Mouse (Mus musculus) MEL (cell line): ENCODE measurements at regions not wholly inside any gene's neighbourhood (a gene's known extent, or its start where the extent isn't known, plus 50 kb on each side); places are given as distances from the start of the nearest gene placed in this dataset.

Experiments used
- DNase-seq: peaks from one replicate; pipeline ENCODE4 v3.0.0; 2011; ENCODE audit warnings: low read depth, low spot score
- H3K27ac ChIP-seq: 2 replicates; pipeline ENCODE4 v1.5.1; 2012; ENCODE audit warnings: low read depth, mild to moderate bottlenecking, control low read depth, low read length, moderate library complexity; ENCODE audit not compliant: control insufficient read depth
- H3K27me3 ChIP-seq, 2 experiments: fragments of 150-350 bp in 1 of 2; sonication (generic) in 1 of 2; 2 replicates each; pipeline ENCODE4 v1.6.1; 2012; ENCODE audit warnings: low read length in 2 of 2, mild to moderate bottlenecking in 2 of 2, improper control_type of control experiment in 1 of 2, moderate library complexity in 1 of 2; ENCODE audit not compliant: insufficient read depth in 2 of 2, control insufficient read depth in 1 of 2
- H3K36me3 ChIP-seq, 2 experiments: 2 replicates each; pipeline ENCODE4 v1.6.1; 2012 to 2014; ENCODE audit warnings: low read length in 2 of 2, improper control_type of control experiment in 1 of 2, inconsistent platforms in 1 of 2, mild to moderate bottlenecking in 1 of 2; ENCODE audit not compliant: insufficient read depth in 2 of 2, control insufficient read depth in 1 of 2
- H3K4me1 ChIP-seq, 2 experiments: fragments of 150-350 bp in 1 of 2; sonication (generic) in 1 of 2; 2 replicates each; pipeline ENCODE4 v1.6.1; 2012; ENCODE audit warnings: low read length in 2 of 2, improper control_type of control experiment in 1 of 2, mild to moderate bottlenecking in 1 of 2; ENCODE audit not compliant: insufficient read depth in 2 of 2, control insufficient read depth in 1 of 2
- H3K4me3 ChIP-seq, 2 experiments: fragments of 150-350 bp in 1 of 2; sonication (generic) in 1 of 2; 2 replicates each; pipeline ENCODE4 v1.5.1; 2012; ENCODE audit warnings: low read depth in 2 of 2, low read length in 2 of 2, mild to moderate bottlenecking in 2 of 2, moderate library complexity in 2 of 2, control low read depth in 1 of 2, improper control_type of control experiment in 1 of 2; ENCODE audit not compliant: control insufficient read depth in 1 of 2, insufficient read depth in 1 of 2
- H3K79me2 ChIP-seq: 2 replicates; pipeline ENCODE4 v1.6.1; 2012; ENCODE audit warnings: mild to moderate bottlenecking, low read length, moderate library complexity; ENCODE audit not compliant: control insufficient read depth, poor library complexity, insufficient read depth
- H3K9ac ChIP-seq: 2 replicates; pipeline ENCODE4 v1.6.1; 2012; ENCODE audit warnings: low read depth, mild to moderate bottlenecking, control low read depth, low read length, moderate library complexity; ENCODE audit not compliant: control insufficient read depth, poor library complexity, severe bottlenecking
- H3K9me3 ChIP-seq: fragments of 150-350 bp; sonication (generic); replicated peaks from 2 replicates; pipeline ENCODE4 v1.6.1; 2012; ENCODE audit warnings: mild to moderate bottlenecking, low read length, improper control_type of control experiment, moderate library complexity; ENCODE audit not compliant: insufficient read depth
- CHD1 ChIP-seq: IDR thresholded peaks from 2 replicates; pipeline ENCODE4 v1.6.1; 2012; ENCODE audit warnings: low read depth, mild to moderate bottlenecking, inconsistent platforms, low read length, improper control_type of control experiment
- ELF1 ChIP-seq: IDR thresholded peaks from 2 replicates; pipeline ENCODE4 v1.6.1; 2014; ENCODE audit warnings: low read depth, mild to moderate bottlenecking, inconsistent platforms, low read length, improper control_type of control experiment, moderate library complexity
- ETS1 ChIP-seq: IDR thresholded peaks from 2 replicates; pipeline ENCODE4 v1.6.1; 2012; ENCODE audit warnings: low read depth, mild to moderate bottlenecking, inconsistent platforms, low read length, improper control_type of control experiment, moderate library complexity
- GABPA ChIP-seq: IDR thresholded peaks from 2 replicates; pipeline ENCODE4 v1.6.1; 2012; ENCODE audit warnings: low read depth, mild to moderate bottlenecking, inconsistent platforms, low read length, improper control_type of control experiment, moderate library complexity
- KAT2A ChIP-seq: conservative IDR thresholded peaks from 2 replicates; pipeline ENCODE4 v1.6.1; 2012; ENCODE audit warnings: low read depth, low read length, improper control_type of control experiment, inconsistent platforms
- MAFK ChIP-seq: IDR thresholded peaks from 2 replicates; pipeline ENCODE4 v1.6.1; 2011; ENCODE audit warnings: low read depth, mild to moderate bottlenecking, low read length, improper control_type of control experiment, borderline replicate concordance
- MXI1 ChIP-seq: IDR thresholded peaks from 2 replicates; pipeline ENCODE4 v1.6.1; 2011; ENCODE audit warnings: mild to moderate bottlenecking, low read depth, low read length, improper control_type of control experiment
- NRF1 ChIP-seq: IDR thresholded peaks from 2 replicates; pipeline ENCODE4 v1.6.1; 2014; ENCODE audit warnings: low read depth, mild to moderate bottlenecking, inconsistent platforms, low read length, improper control_type of control experiment, moderate library complexity; ENCODE audit not compliant: poor library complexity, insufficient read depth, severe bottlenecking
- POLR2A ChIP-seq, 2 experiments: IDR thresholded peaks; 2 replicates each; pipeline ENCODE4 v1.6.1; 2011 to 2012; ENCODE audit warnings: low read length in 2 of 2, mild to moderate bottlenecking in 2 of 2, control low read depth in 1 of 2, improper control_type of control experiment in 1 of 2, low read depth in 1 of 2, moderate library complexity in 1 of 2; ENCODE audit not compliant: control insufficient read depth in 1 of 2, insufficient read depth in 1 of 2, poor library complexity in 1 of 2
- POLR2AphosphoS2 ChIP-seq: IDR thresholded peaks from 2 replicates; pipeline ENCODE4 v1.6.1; 2011; ENCODE audit warnings: low read length, improper control_type of control experiment
- POLR2AphosphoS5 ChIP-seq: IDR thresholded peaks from 2 replicates; pipeline ENCODE4 v1.6.1; 2012; ENCODE audit warnings: low read depth, borderline replicate concordance, mild to moderate bottlenecking, inconsistent platforms, low read length, moderate library complexity, mixed read lengths
- RAD21 ChIP-seq: IDR thresholded peaks from 2 replicates; pipeline ENCODE4 v1.6.1; 2011; ENCODE audit warnings: mild to moderate bottlenecking, low read depth, low read length, improper control_type of control experiment
- RCOR1 ChIP-seq: IDR thresholded peaks from 2 replicates; pipeline ENCODE4 v1.6.1; 2012; ENCODE audit warnings: low read depth, mild to moderate bottlenecking, inconsistent platforms, low read length, improper control_type of control experiment
- SIN3A ChIP-seq: IDR thresholded peaks from 2 replicates; pipeline ENCODE4 v1.6.1; 2012; ENCODE audit warnings: low read length, improper control_type of control experiment, inconsistent platforms
- SMC3 ChIP-seq: IDR thresholded peaks from 2 replicates; pipeline ENCODE4 v1.6.1; 2011; ENCODE audit warnings: low read depth, low read length, improper control_type of control experiment
- TBP ChIP-seq: IDR thresholded peaks from 2 replicates; pipeline ENCODE4 v1.8.0; 2011; ENCODE audit warnings: low read depth, low read length, improper control_type of control experiment
- TCF12 ChIP-seq: IDR thresholded peaks from 2 replicates; pipeline ENCODE4 v1.6.1; 2014; ENCODE audit warnings: low read depth, mild to moderate bottlenecking, inconsistent platforms, low read length, improper control_type of control experiment, moderate library complexity
- UBTF ChIP-seq: IDR thresholded peaks from 2 replicates; pipeline ENCODE4 v1.6.1; 2012; ENCODE audit warnings: low read depth, mild to moderate bottlenecking, inconsistent platforms, low read length, improper control_type of control experiment, moderate library complexity, borderline replicate concordance; ENCODE audit not compliant: insufficient read depth
- USF2 ChIP-seq, 2 experiments: IDR thresholded peaks; 2 replicates each; pipeline ENCODE4 v1.6.1; 2011 to 2012; ENCODE audit warnings: improper control_type of control experiment in 2 of 2, low read length in 2 of 2, borderline replicate concordance in 1 of 2, inconsistent platforms in 1 of 2, low read depth in 1 of 2, mild to moderate bottlenecking in 1 of 2; ENCODE audit not compliant: insufficient read depth in 1 of 2
- ZKSCAN1 ChIP-seq: IDR thresholded peaks from 2 replicates; pipeline ENCODE4 v1.6.1; 2012; ENCODE audit warnings: low read depth, mild to moderate bottlenecking, inconsistent platforms, low read length, improper control_type of control experiment, moderate library complexity
- ZMIZ1 ChIP-seq: IDR thresholded peaks from 2 replicates; pipeline ENCODE4 v1.6.1; 2012; ENCODE audit warnings: low read depth, mild to moderate bottlenecking, inconsistent platforms, low read length, improper control_type of control experiment, moderate library complexity
- ZNF384 ChIP-seq: IDR thresholded peaks from 2 replicates; pipeline ENCODE4 v1.6.1; 2012; ENCODE audit warnings: low read depth, mild to moderate bottlenecking, inconsistent platforms, low read length, improper control_type of control experiment

DNA sequence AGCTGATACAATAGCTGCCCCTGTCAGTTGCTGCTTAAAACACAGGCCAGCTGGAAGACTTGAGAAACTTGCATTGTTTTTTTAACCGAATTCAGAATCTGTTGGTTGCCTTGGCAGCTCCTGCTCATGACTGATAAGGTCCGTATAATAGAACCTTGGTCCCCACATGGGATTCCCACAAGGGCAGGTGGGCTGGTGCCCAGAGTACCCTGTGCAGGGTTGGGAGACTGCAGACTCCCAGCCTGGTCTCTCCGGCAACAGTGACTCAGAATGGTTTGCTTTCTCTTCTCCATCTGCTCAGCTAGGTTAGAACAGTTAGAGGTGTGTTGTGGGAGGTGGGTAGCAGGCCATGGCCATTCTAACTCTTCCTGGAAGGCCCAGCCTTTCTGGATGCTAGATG, 139.4 kb upstream of the Cxcr4 start:
- Histone ChIP-seq H3K27ac (no peak overlapping the region), H3K9me3 (no peaks in the 10 kb centered on the region), H3K9ac (no peak overlapping the region), H3K4me1 (no peaks in the 10 kb centered on the region), H3K4me3 (no peak overlapping the region), H3K79me2 (no peaks in the 10 kb centered on the region), H3K36me3 (no peaks in the 10 kb centered on the region), H3K27me3 (no peaks in the 10 kb centered on the region; a peak in 1 of 4 replicates)
- no peak for TF ChIP-seq MAFK
- TF ChIP-seq USF2 (IDR thresholded peaks at IDR 0.05; ENCODE audit: borderline replicate concordance in 1 of 2, insufficient read depth in 1 of 2, low read depth in 1 of 2, low read length in 2 of 2), result no peak
- no peak for TF ChIP-seq RAD21
- TF ChIP-seq POLR2AphosphoS2, result no peak
- TF ChIP-seq MXI1, result no peak
- no peak for TF ChIP-seq TBP
- no peak for TF ChIP-seq NRF1
- no peak for TF ChIP-seq GABPA
- TF ChIP-seq SMC3, result no peak
- no peak for DNase-seq

DNA sequence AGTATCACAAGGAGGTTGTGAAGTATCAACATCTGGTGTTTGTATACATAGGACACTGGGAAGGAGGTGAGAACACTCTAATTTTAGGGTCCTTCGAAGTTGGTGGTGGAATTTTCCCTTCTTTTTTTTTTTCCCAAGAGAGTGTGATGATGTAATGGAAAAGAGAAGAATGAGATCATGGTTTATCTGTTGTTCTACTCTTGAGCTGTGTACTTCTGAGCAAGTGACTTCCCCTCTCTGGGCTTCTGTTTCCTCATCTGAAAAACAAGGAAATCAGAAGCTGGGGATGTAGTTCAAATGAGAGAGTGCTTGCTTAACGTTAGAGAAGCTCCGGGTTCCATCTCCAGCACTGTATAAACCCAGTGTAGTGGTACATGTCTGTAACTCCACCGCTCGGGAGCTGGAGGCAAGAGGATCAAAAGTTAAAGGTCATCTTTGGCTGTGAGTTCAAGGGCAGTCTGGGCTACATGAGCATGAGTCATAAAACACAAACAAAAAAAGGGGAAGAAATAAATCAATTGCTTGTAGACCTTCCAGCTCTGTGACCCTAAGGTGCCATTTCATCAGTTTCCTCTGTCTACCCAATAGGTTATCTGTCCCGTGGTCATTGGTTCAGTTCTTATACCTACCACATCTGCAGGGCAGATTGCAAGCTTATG, 132.5 kb upstream of the Cxcr4 start:
- H3K4me1 ChIP-seq, result no peaks in the 10 kb centered on the region
- no peaks in the 10 kb centered on the region for H3K36me3 ChIP-seq
- no peaks in the 10 kb centered on the region for H3K9me3 ChIP-seq
- no peak overlapping the region for H3K4me3 ChIP-seq
- no peak for TF ChIP-seq ETS1
- no peak for TF ChIP-seq UBTF
- no peak for TF ChIP-seq POLR2AphosphoS5
- TF ChIP-seq KAT2A, result no peak
- TF ChIP-seq ZKSCAN1, result no peak
- no peak for TF ChIP-seq POLR2A (IDR thresholded peaks at IDR 0.05; ENCODE audit: control insufficient read depth in 1 of 2, insufficient read depth in 1 of 2, low read depth in 1 of 2, low read length in 2 of 2, poor library complexity in 1 of 2)
- TF ChIP-seq RCOR1, result no peak
- no peak for TF ChIP-seq ELF1
- TF ChIP-seq POLR2AphosphoS2, result no peak
- no peak for TF ChIP-seq TCF12
- no peak for TF ChIP-seq ZNF384
- no peak for TF ChIP-seq RAD21
- no peak for TF ChIP-seq CHD1
- no peak for TF ChIP-seq SMC3
- no peak for TF ChIP-seq SIN3A
- TF ChIP-seq ZMIZ1, result no peak
- H3K9ac ChIP-seq, result no peak overlapping the region
- H3K27ac ChIP-seq, result no peak overlapping the region
- H3K79me2 ChIP-seq, result no peaks in the 10 kb centered on the region
- no peaks in the 10 kb centered on the region for H3K27me3 ChIP-seq
- no peak for DNase-seq
